Mouse (Mus musculus): Measurements from ENCODE around the gene Has3.

DNA sequence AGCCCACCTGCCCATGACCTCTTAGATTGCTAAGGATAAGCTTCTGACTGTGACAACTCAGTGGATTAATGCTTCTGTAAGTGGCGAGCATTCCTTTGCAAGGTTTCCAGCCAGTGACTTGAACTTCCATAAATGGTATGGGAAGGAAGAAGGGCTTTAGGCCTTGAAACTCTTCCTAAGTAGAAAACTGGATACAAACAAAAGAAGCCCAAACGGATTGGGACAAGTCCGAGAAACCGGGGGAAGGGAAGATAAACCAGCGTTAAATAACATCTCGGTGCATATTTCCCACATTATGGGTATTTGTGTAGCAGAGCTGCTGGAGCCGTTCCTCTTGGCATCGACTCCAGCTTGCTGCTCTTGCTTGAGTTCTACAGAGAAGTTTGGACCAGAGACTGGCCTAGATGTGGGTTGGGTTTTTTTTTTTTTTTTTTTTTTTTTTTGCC, 54.9 kb downstream of the Has3 start:
- no peak for TF ChIP-seq POLR2A (IDR thresholded peaks at IDR 0.05; ENCODE audit: low read depth, low read length)
- no peak for TF ChIP-seq CTCF (IDR thresholded peaks at IDR 0.05; ENCODE audit: extremely low read depth, insufficient read length, insufficient replicate concordance, low read depth, low read length)

Measured in small intestine, adult 2 months (tissue).